Mouse (Mus musculus): ENCODE data around the gene Cd300lg.

Gene Cd300lg

DNA sequence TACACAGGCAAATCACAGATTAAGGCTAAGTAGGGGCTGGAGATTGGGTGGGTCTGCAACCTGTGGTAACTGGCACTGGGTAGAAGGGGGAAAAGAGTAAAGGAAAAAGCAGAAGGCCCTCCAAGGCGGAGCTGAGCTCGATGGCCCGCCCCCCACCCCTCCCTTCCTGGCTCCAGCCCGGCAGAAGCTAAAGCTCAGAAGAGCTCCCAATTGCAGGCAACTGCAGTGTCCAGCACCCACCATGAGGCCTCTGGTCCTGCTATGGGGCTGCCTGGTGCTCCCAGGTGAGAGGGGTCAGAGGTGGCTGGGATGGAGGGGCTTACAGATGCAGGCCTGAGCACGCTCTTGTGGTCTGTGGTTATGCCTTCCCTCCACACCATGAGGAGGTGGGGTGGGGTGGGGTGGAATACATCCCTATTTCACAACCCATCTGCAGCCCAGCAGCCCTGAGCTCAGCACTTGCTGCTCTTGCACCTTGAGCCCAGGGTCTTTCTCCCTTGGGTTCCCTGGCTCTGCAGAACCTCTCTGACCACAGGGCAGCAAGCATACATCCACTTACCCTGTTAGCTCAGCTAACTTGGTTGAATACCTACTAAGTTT, at the start of gene Cd300lg:
TSS of gene Cd300lg (plus strand) at position 160 of the 600 bp plus-strand sequence.
- DNase-seq (ENCODE audit: low spot score) = no peak

GRCm38 (mm10) chr11:101991813-101992212, 49.5 kb upstream of the Cd300lg start:
- no peak for DNase-seq (ENCODE audit: low spot score)

GRCm38 (mm10) chr11:101992411-101992810, 48.9 kb upstream of the Cd300lg start:
- no peak for DNase-seq (ENCODE audit: low spot score)

DNA sequence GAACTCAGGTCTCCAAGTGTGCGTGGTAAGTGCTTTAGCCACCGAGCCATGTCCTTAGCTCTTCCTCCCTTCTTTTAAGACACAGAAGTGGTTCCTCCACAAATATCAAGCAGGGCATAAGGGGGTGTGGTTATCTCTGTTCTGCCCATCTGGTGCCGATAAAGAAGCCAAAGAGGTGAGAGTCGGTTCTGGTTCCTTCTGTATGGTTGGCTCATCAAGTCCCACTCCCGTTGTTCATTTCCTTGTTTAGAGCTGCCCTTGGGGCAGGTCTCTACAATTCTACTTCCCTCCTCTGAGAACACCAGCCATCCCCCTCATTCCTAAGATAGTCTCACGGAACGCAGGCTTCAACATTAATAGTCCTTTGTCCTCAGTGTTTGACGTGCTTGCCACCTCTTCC, 47.2 kb upstream of the Cd300lg start:
- DNase-seq (ENCODE audit: low spot score) = no peak

- no peak for DNase-seq (ENCODE audit: low spot score)
Observed at GRCm38 (mm10) chr11:101995938-101996337, 45.4 kb upstream of the Cd300lg start.

DNA sequence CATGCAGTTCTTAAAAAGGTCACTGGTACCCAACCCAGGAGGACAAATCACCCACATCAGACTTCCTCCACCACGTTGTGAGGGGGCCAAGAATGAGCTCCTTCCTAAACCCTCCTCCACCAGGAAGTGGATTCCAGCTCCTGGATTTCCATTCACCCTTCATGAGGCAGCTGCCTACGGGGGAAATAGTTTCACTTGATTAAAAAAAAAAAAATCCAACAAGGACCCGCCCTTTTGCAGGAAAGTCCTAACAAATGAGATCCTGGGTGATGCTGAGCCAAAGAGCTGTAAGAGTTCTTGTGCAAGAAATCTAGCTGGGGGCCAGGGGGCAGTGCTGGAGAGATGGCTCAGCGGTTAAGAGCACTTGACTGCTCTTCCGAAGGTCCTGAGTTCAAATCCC, 43.1 kb upstream of the Cd300lg start:
- DNase-seq (ENCODE audit: low spot score) = no peak

GRCm38 (mm10) chr11:101999466-101999865, 41.8 kb upstream of the Cd300lg start:
- DNase-seq (ENCODE audit: low spot score) = no peak

- DNase-seq (ENCODE audit: low spot score) = no peak
Observed at GRCm38 (mm10) chr11:102004251-102004650, 37.1 kb upstream of the Cd300lg start.

DNA sequence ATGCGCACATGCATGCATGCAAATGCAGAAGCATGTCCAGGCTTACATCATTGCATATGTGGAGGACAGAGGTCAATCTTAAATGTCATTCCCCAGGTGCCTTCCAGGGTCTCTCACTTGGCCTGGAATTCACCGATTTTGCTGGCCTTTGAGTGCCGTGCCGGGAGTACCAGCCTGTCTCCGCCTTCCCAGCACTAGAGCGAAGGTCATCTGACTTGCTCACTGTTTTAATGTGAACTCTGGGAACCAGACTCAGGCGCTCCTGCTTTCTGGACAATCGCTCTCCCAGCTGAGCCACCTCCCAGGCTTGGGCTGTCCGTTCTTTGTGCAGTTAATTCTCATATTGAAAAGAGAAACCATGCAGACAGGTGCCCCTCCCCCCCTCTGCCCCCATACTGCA, 35.0 kb upstream of the Cd300lg start:
- no peak for DNase-seq (ENCODE audit: low spot score)

DNA sequence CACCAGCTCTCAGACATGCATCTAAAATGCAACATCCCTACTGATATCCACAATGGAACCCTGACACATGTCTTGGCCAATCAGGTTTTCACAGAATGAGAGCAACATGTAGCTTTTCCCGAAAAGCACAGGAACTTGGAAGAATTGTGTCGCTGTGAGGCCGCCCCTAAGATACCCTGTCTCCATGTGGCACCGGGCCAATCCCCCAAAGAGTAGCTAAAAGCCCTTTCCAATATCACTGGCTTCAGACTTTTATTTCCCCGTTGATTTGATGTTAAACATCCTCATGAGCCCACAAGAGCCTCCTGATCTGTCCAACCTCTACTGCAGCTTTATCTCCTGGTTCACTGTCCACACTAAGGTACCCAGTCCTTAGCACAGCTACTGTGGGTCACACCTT, 34.6 kb upstream of the Cd300lg start:
- DNase-seq (ENCODE audit: low spot score) = no peak

- no peak for DNase-seq (ENCODE audit: low spot score)
Observed at GRCm38 (mm10) chr11:102008372-102008771, 32.9 kb upstream of the Cd300lg start.

DNA sequence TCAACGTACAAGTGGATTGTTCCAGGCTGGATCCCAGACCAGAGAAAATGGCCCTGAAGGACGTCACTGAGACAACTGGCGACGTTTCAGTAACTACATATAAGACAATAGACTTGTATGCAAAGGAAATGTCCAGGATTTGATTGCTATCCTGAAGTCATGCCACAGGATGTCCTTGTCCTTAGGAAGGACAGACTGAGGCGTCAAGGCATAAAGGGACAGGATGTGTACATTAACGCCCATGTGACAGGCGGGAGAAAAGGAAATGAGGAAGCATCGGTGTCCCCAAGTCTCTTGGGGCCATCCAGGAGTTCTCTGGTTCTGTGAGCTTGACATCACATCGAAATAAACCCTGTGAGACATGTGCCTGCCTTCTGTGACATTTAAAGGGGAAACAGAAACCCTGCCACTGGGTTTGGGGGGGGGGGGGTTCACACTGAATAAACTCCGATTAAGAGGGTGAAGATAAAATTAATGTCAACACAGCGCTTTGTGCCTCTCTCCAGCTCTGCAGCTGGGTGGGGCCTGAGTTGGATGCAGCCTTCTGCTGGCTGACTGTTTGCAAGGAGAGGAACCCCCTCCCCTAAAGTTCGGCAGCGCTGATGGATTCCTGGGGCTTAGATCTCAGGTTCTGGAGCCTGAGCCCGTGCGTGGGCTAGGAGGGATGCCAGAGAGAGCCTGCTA, 32.2 kb upstream of the Cd300lg start:
- no peak for DNase-seq (ENCODE audit: low spot score)

GRCm38 (mm10) chr11:102010140-102010539, 31.2 kb upstream of the Cd300lg start:
- DNase-seq (ENCODE audit: low spot score) = no peak

- DNase-seq (ENCODE audit: low spot score) = no peak
Observed at GRCm38 (mm10) chr11:102011510-102011909, 29.8 kb upstream of the Cd300lg start.

DNA sequence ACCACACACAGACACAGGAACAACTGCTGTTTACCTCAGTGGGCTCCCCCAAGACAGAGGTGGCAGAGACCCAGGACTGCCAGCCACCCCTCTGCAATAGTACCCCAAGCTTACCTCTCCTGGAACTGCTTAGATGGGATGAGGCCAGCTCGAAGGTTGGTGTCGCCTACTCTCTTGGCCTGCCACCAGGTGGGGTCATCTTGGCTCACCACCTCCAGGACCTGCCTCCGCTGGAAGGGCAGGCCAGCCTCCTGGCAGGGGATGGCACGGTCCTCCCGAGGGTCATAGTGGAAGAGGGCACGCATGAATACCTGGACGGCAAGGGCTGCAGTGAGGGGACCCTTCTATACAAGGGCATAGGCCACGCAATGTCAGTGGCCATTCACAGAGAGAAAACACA, 28.1 kb upstream of the Cd300lg start:
- no peak for DNase-seq (ENCODE audit: low spot score)

- DNase-seq (ENCODE audit: low spot score) = no peak
Observed at GRCm38 (mm10) chr11:102015472-102015871, 25.8 kb upstream of the Cd300lg start.

GRCm38 (mm10) chr11:102016136-102016535, 25.2 kb upstream of the Cd300lg start:
- DNase-seq (ENCODE audit: low spot score) = no peak

- DNase-seq (ENCODE audit: low spot score) = no peak
Observed at GRCm38 (mm10) chr11:102019736-102020135, 21.6 kb upstream of the Cd300lg start.

- DNase-seq (ENCODE audit: low spot score) = no peak
Observed at GRCm38 (mm10) chr11:102021196-102021595, 20.1 kb upstream of the Cd300lg start.

- no peak for DNase-seq (ENCODE audit: low spot score)
Observed at GRCm38 (mm10) chr11:102023406-102023805, 17.9 kb upstream of the Cd300lg start.

DNA sequence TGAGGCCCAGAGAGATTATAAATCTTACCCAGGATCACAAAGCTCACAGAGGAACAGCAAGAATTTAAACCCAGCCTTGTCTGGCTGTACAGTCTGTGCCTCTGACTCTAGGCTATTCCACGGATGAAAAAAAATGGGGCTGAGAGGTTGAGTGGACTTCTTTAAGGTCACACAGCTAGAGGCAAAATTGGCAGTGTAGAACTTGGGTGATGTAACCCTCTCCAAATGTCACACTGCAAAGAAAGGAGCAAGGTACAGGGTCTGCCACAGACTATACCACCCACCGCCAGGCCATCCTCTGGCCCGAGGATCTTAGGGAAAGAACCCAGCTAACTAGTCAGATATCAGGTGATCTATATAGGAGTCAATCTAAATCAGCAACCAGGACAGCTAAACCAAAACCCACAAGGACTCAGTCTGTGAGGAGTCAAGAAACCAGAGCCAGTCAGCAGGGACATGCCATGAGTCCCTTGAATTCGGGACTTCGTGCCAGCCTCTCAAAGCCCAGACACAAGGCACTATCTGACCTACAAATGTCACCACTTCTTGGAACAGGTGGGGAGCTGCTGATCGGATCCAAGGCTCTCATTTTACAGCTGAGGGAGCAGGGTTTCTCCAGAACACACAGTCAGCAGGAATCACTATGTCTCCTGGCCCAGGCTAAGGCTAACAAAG, 17.1 kb upstream of the Cd300lg start:
- DNase-seq (ENCODE audit: low spot score) = no peak

DNA sequence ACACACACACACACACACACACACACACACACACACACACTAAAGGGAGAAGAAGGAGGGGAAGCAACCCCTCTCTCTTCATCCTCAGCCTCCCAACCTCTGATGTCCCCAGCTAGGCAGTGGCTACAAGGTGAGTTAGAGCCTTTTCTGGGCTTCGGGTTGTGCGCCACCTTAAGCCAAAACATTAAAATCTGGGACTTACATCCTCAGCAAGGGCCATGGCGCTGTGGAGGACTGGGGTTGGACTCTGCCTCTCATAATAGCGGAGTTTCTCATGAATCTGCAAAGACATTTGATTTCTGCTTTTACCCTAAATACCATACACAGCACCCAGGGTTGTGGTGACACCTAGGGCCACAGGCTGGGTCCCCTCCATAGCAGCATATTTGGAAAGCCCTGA, 16.4 kb upstream of the Cd300lg start:
- DNase-seq (ENCODE audit: low spot score) = no peak

DNA sequence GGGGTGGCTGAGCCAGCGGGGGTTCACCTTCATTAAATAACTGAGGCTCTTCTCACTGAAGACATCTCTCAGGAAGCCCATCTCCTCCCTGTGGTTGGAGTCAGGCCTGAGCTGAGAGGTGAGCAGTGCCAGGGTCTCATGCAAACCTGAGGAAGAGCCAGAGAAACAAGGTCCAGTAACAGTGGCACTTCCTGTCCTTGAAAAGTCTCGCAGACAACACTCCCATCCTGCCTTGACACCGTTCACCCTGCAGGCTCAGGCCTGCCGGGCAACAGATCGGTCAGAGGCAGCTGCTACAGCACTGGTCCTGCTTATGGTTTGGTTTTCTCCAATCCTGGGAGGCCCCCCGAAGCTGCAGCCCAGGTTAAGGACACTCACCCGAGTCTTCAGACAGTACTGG, 16.0 kb upstream of the Cd300lg start:
- DNase-seq (ENCODE audit: low spot score) = no peak

Data from urinary bladder, postnatal 14 days (tissue).